Comparison of ENCODE assay signal across 7 mouse cellular contexts in the genomic region with DNA sequence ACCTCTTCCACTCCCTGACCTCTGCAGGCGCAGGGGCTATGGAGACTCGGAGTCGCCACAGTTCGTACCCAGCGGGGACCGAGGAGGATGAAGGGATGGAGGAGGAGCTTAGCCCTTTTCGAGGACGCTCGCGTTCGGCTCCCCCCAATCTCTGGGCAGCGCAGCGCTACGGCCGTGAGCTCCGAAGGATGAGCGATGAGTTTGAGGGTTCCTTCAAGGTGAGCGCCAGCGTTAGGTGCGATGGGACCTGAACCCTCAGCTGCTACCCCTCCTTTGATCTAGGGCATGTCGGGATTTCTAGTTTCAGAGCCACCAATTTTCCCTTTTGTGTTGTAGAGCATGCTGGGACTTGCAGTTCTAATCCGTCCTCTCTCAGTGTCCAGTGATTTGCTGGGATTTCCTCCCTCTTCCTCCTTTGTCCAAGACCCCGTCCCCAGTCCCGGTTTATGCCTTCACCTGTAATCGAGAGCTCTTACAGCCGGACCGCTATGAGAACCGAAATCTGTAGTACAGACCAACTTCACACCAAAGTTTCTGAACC. TPM values are rescaled to one million over a fixed set of nuclear protein-coding genes. Genes with fewer than 3 reads are reported as not detected.
DNase-seq lines count a peak whose midpoint lies in the region; ATAC-seq lines count a peak whose summit lies in the region.

No protein-coding gene starts in this region.

- peak overlapping the region; percentile 77 for H3K9ac ChIP-seq in forebrain, embryonic 12.5 days
- peak overlapping the region; percentile 63 for H3K9ac ChIP-seq in hindbrain, embryonic 14.5 days

- H3K4me2 ChIP-seq in forebrain, embryonic 12.5 days, result peak overlapping the region; percentile 98
- H3K4me2 ChIP-seq in hindbrain, embryonic 14.5 days (replicated peaks), result peak overlapping the region; percentile 93

- H3K9me3 ChIP-seq in forebrain, embryonic 12.5 days, result no peaks in the 10 kb centered on the region
- H3K9me3 ChIP-seq in hindbrain, embryonic 14.5 days (ENCODE audit: control insufficient read depth, low read length), result no peaks in the 10 kb centered on the region

- peaks cover 21% of the 10 kb centered on the region for H3K36me3 ChIP-seq in forebrain, embryonic 12.5 days (replicated peaks)
- peaks cover 17% of the 10 kb centered on the region; the same call in 1 of the 2 replicates for H3K36me3 ChIP-seq in hindbrain, embryonic 14.5 days (replicated peaks; ENCODE audit: control insufficient read depth, insufficient read depth)

- peak overlapping the region; percentile 60 for H3K4me3 ChIP-seq in forebrain, embryonic 12.5 days (replicated peaks)
- H3K4me3 ChIP-seq in hindbrain, embryonic 14.5 days (replicated peaks; ENCODE audit: low read length), result peak overlapping the region; percentile 47

- H3K27ac ChIP-seq in forebrain, embryonic 12.5 days, result peak overlapping the region; percentile 98
- peak overlapping the region; percentile 90 for H3K27ac ChIP-seq in hindbrain, embryonic 14.5 days

- DNase-seq in Muller cell, postnatal 12 days (ENCODE audit: inconsistent ontology term), result peak; percentile 66
- DNase-seq in brain, adult 2 months (ENCODE audit: low read depth, low spot score), result peak; percentile 91
- peak; percentile 78 for DNase-seq in hindbrain, embryonic 14.5 days (ENCODE audit: low spot score)
- peak; percentile 64 to 76 for DNase-seq in layer of hippocampus, postnatal 36 days
- peak; percentile 60 to 64 for DNase-seq in lung, postnatal 4 days
- DNase-seq in right cerebral cortex, postnatal 4 days, result peak; percentile 52

- WGBS in forebrain, embryonic 12.5 days, result 0% methylated on average over 28 of the region's 28 CpGs
- under 1% methylated on average over 28 of the region's 28 CpGs for WGBS in hindbrain, embryonic 14.5 days

- peak; percentile 68 for ATAC-seq in forebrain, embryonic 12.5 days (ENCODE audit: low FRiP score)
- ATAC-seq in hindbrain, embryonic 14.5 days (ENCODE audit: low FRiP score), result peak; percentile 36

- H3K27me3 ChIP-seq in forebrain, embryonic 12.5 days, result no peaks in the 10 kb centered on the region
- H3K27me3 ChIP-seq in hindbrain, embryonic 14.5 days (ENCODE audit: control insufficient read depth, insufficient read depth, low read length), result no peaks in the 10 kb centered on the region

- H3K4me1 ChIP-seq in forebrain, embryonic 12.5 days, result peaks cover 18% of the 10 kb centered on the region
- peaks cover 19% of the 10 kb centered on the region for H3K4me1 ChIP-seq in hindbrain, embryonic 14.5 days (replicated peaks; ENCODE audit: control insufficient read depth, insufficient read depth, low read length)

RNA-seq across cellular contexts. Expression of a gene that starts 8.4 kb away (rescaled TPM):
- polyA plus RNA-seq in forebrain, embryonic 12.5 days (2016; fragmentation: Nextera tagmentation; extraction: Ambion mirVana), result 30.9 and 33.1 TPM in 2 replicates
- polyA plus RNA-seq in hindbrain, embryonic 14.5 days (2014; fragmentation: Nextera tagmentation; extraction: Ambion mirVana), result 60.2 and 68.8 TPM in 2 replicates
- 100 to 1,000 TPM in 1 of 2 experiments, 10 to 100 TPM in 1; 96.0 to 104 TPM for total RNA-seq in layer of hippocampus, postnatal 36 days (2021)

RNA-seq across cellular contexts. Expression of a gene that starts 9.0 kb away (rescaled TPM):
- polyA plus RNA-seq in forebrain, embryonic 12.5 days (2016; fragmentation: Nextera tagmentation; extraction: Ambion mirVana), result 62.4 and 65.3 TPM in 2 replicates
- 81.8 and 84.5 TPM in 2 replicates for polyA plus RNA-seq in hindbrain, embryonic 14.5 days (2014; fragmentation: Nextera tagmentation; extraction: Ambion mirVana)
- 10 to 100 TPM; 36.4 to 40.3 TPM for total RNA-seq in layer of hippocampus, postnatal 36 days (2021)

RNA-seq across cellular contexts. Expression of a gene that starts 16.4 kb away (rescaled TPM):
- polyA plus RNA-seq in forebrain, embryonic 12.5 days (2016; fragmentation: Nextera tagmentation; extraction: Ambion mirVana), result 0.21 TPM in 1 of 2 replicates, not detected in the other
- 8.5 and 10.9 TPM in 2 replicates for polyA plus RNA-seq in hindbrain, embryonic 14.5 days (2014; fragmentation: Nextera tagmentation; extraction: Ambion mirVana)
- 10 to 100 TPM; 19.8 to 21.7 TPM for total RNA-seq in layer of hippocampus, postnatal 36 days (2021)

RNA-seq across cellular contexts. Expression of a gene that starts 24.1 kb away (rescaled TPM):
- polyA plus RNA-seq in forebrain, embryonic 12.5 days (2016; fragmentation: Nextera tagmentation; extraction: Ambion mirVana), result 237 and 333 TPM in 2 replicates
- 211 and 215 TPM in 2 replicates for polyA plus RNA-seq in hindbrain, embryonic 14.5 days (2014; fragmentation: Nextera tagmentation; extraction: Ambion mirVana)
- total RNA-seq in layer of hippocampus, postnatal 36 days (2021), result 10 to 100 TPM; 63.1 to 69.8 TPM

RNA-seq across cellular contexts. Expression of a gene that starts 25.5 kb away (rescaled TPM):
- polyA plus RNA-seq in forebrain, embryonic 12.5 days (2016; fragmentation: Nextera tagmentation; extraction: Ambion mirVana), result 0.27 TPM in 1 of 2 replicates, not detected in the other
- polyA plus RNA-seq in hindbrain, embryonic 14.5 days (2014; fragmentation: Nextera tagmentation; extraction: Ambion mirVana), result 1.7 and 2.3 TPM in 2 replicates
- 10 to 100 TPM; 12.2 to 13.7 TPM for total RNA-seq in layer of hippocampus, postnatal 36 days (2021)

Comparison
In these comparisons a context has a peak if more than half of its experiments do, and no peak if none do; other contexts are left out.
1. Peak in every context shown above with its lines: DNase-seq, ATAC-seq, H3K4me3 ChIP-seq and H3K27ac ChIP-seq.